Mouse (Mus musculus) CD8-positive naive resting alpha-beta T cell, adult 2 months (primary cell): ENCODE data around the gene Fiz1.
"Not testable (repeated sequence)": the region's sequence is repeated elsewhere in the genome, so short reads cannot be mapped to it uniquely, and the experiment has no call there.

Experiments
- DNase-seq, 2 experiments: peaks; one replicate each; pipeline ENCODE4 v3.0.0; 2022; ENCODE audit warnings: low read depth in 2 of 2, low spot score in 2 of 2

The Fiz1 gene

GRCm38 (mm10) chr7:5038109-5038732 lies 23.7 kb upstream of the Fiz1 start, which contains the start of gene Zfp784:
Zfp784 (minus strand) TSS chr7:5038446.
- peak; percentile 90 to 93 for DNase-seq

- no peak for DNase-seq
These were observed 23.0 kb upstream of the Fiz1 start for GRCm38 (mm10) chr7:5037467-5037866.

GRCm38 (mm10) chr7:5037026-5037425 lies 22.5 kb upstream of the Fiz1 start:
- DNase-seq = no peak

GRCm38 (mm10) chr7:5036136-5036535 lies 21.6 kb upstream of the Fiz1 start:
- no peak for DNase-seq

- DNase-seq = no peak
These were observed 21.1 kb upstream of the Fiz1 start for GRCm38 (mm10) chr7:5035628-5036027.

GRCm38 (mm10) chr7:5033818-5034217 lies 19.3 kb upstream of the Fiz1 start, which contains the start of gene 4632433K11Rik:
4632433K11Rik (plus strand) TSS chr7:5034118.
- no peak for DNase-seq

GRCm38 (mm10) chr7:5031496-5031895 lies 17.0 kb upstream of the Fiz1 start:
- DNase-seq = no peak

- DNase-seq = no peak
These were observed 16.2 kb upstream of the Fiz1 start for GRCm38 (mm10) chr7:5030554-5031275.

- no peak for DNase-seq
These were observed 15.4 kb upstream of the Fiz1 start for GRCm38 (mm10) chr7:5029946-5030345.

GRCm38 (mm10) chr7:5029543-5029942 lies 15.0 kb upstream of the Fiz1 start:
- no peak for DNase-seq

GRCm38 (mm10) chr7:5021197-5021596 lies 6.7 kb upstream of the Fiz1 start:
- no peak for DNase-seq

GRCm38 (mm10) chr7:5020685-5021084 lies 6.2 kb upstream of the Fiz1 start:
- DNase-seq = no peak

GRCm38 (mm10) chr7:5020000-5020681 lies 5.6 kb upstream of the Fiz1 start, which contains the start of the genes Zfp865 and Ccdc106:
Zfp865 (plus strand) TSS chr7:5020376.
Ccdc106 (plus strand) TSS chr7:5020553.
- peak; percentile 98 to 99 for DNase-seq

GRCm38 (mm10) chr7:5019576-5019975 lies 5.1 kb upstream of the Fiz1 start:
- not testable (repeated sequence) for DNase-seq

GRCm38 (mm10) chr7:5017931-5018330 lies 3.4 kb upstream of the Fiz1 start:
- DNase-seq = no peak

- DNase-seq = peak in 1 of 2 experiments; percentile 37
These were observed 2.9 kb upstream of the Fiz1 start for GRCm38 (mm10) chr7:5017352-5017751.

- no peak for DNase-seq
These were observed 2.4 kb upstream of the Fiz1 start for GRCm38 (mm10) chr7:5016920-5017319.

GRCm38 (mm10) chr7:5016057-5016456 lies 1.6 kb upstream of the Fiz1 start:
- DNase-seq = no peak

GRCm38 (mm10) chr7:5015118-5016001 lies 863 bp upstream of the Fiz1 start, which contains the start of gene Gm44973:
Gm44973 (plus strand) TSS chr7:5015496.
- DNase-seq = peak; percentile 82 to 89

- no peak for DNase-seq
These were observed 1.6 kb downstream of the Fiz1 start for GRCm38 (mm10) chr7:5012681-5013513.
